Mouse (Mus musculus) lung, postnatal 0 days (tissue): ENCODE measurements around the gene S100a6. TPM values are rescaled to one million over a fixed set of nuclear protein-coding genes. Genes with fewer than 3 reads are reported as not detected.

Source experiments
- ATAC-seq: fragments of 200-750 bp; cut with Nextera tagmentation; 2 replicates; pipeline ENCODE4 v1.8.0; 2017; ENCODE audit warnings: moderate library complexity
- DNase-seq: peaks from one replicate; pipeline ENCODE4 v3.0.0-alpha.2; 2016; ENCODE audit warnings: low spot score
- H3K27ac ChIP-seq: fragments of 300-500 bp; sonication (generic); 2 replicates; pipeline ENCODE4 v1.5.1; 2014; ENCODE audit warnings: antibody characterized with exemption, mild to moderate bottlenecking, low read length, mixed read lengths
- H3K27me3 ChIP-seq: fragments of 300-500 bp; sonication (generic); replicated peaks from 2 replicates; pipeline ENCODE4 v1.6.1; 2014; ENCODE audit warnings: low read length, mixed read lengths; ENCODE audit not compliant: insufficient read depth
- H3K36me3 ChIP-seq: fragments of 300-500 bp; sonication (generic); 2 replicates; pipeline ENCODE4 v1.6.1; 2014; ENCODE audit warnings: low read length, mixed read lengths; ENCODE audit not compliant: insufficient read depth
- H3K4me1 ChIP-seq: fragments of 300-500 bp; sonication (generic); 2 replicates; pipeline ENCODE4 v1.6.1; 2014; ENCODE audit warnings: antibody characterized with exemption, low read depth, low read length, mixed read lengths; ENCODE audit not compliant: insufficient read depth
- H3K4me2 ChIP-seq: fragments of 300-500 bp; sonication (generic); replicated peaks from 2 replicates; pipeline ENCODE4 v1.6.1; 2014; ENCODE audit warnings: low read depth, mild to moderate bottlenecking, low read length, moderate library complexity, mixed read lengths
- H3K4me3 ChIP-seq: fragments of 300-500 bp; sonication (generic); 2 replicates; pipeline ENCODE4 v1.5.1; 2014; ENCODE audit warnings: low read depth, low read length
- H3K9ac ChIP-seq: fragments of 300-500 bp; sonication (generic); replicated peaks from 2 replicates; pipeline ENCODE4 v1.6.1; 2014; ENCODE audit warnings: low read depth, mild to moderate bottlenecking
- H3K9me3 ChIP-seq: fragments of 300-500 bp; sonication (generic); 2 replicates; pipeline ENCODE4 v1.6.1; 2016; ENCODE audit warnings: low read length, mixed read lengths
- CTCF ChIP-seq: IDR thresholded peaks from 2 replicates; pipeline ENCODE4 v1.5.1; 2016; ENCODE audit warnings: antibody characterized with exemption, mild to moderate bottlenecking
- EP300 ChIP-seq: IDR thresholded peaks from 2 replicates; pipeline ENCODE4 v1.6.1; 2016; ENCODE audit warnings: antibody characterized with exemption, mild to moderate bottlenecking, control low read depth
- whole genome bisulfite sequencing: fragments of 180-500 bp; shearing (Covaris S2); extraction: QIAGEN DNeasy Blood & Tissue Kit; methylation state at CpG from one replicate; pipeline ENCODE4 v1.1.7; 2014; 5-methylcytosine and 5-hydroxymethylcytosine counted together
- polyA plus RNA-seq: library from polyadenylated mRNA; unstranded; fragments of >200 nt; fragmentation: Nextera tagmentation; extraction: Ambion mirVana; gene quantifications from 2 replicates; pipeline ENCODE4 v1.2.1, GENCODE M21; 2015

S100a6 gene
- 1,618 and 1,721 TPM in 2 replicates for polyA plus RNA-seq

GRCm38 (mm10) chr3:90612728-90613291, at the start of gene S100a6:
TSS of gene S100a6 (plus strand) at chr3:90612882.
- Histone ChIP-seq H3K9ac (peak within 1 kb of the TSS; percentile 54), H3K4me2 (peak within 1 kb of the TSS; percentile 65), H3K4me1 (peaks cover 17% of the 10 kb centered on the region), H3K36me3 (no peaks in the 10 kb centered on the region), H3K27ac (peak within 1 kb of the TSS; percentile 54), H3K4me3 (peak within 1 kb of the TSS; percentile 39), H3K27me3 (no peaks in the 10 kb centered on the region), H3K9me3 (no peaks in the 10 kb centered on the region)
- ATAC-seq = peak; percentile 80
- peak; percentile 84 for DNase-seq
- TF ChIP-seq EP300 = peak; percentile 53
- TF ChIP-seq CTCF = peak; percentile 83
- whole genome bisulfite sequencing = under 1% methylated on average over 21 of the region's 23 CpGs

GRCm38 (mm10) chr3:90574691-90575090, 38.0 kb upstream of the S100a6 start:
- no peak for TF ChIP-seq CTCF
- no peak for TF ChIP-seq EP300
- Histone ChIP-seq H3K4me2 (no peak overlapping the region), H3K9me3 (no peaks in the 10 kb centered on the region), H3K9ac (no peak overlapping the region), H3K27me3 (no peaks in the 10 kb centered on the region), H3K36me3 (no peaks in the 10 kb centered on the region), H3K4me1 (no peaks in the 10 kb centered on the region), H3K4me3 (no peak overlapping the region), H3K27ac (no peak overlapping the region)
- DNase-seq = no peak
- WGBS = 74% methylated on average over 5 of the region's 5 CpGs
- ATAC-seq = no peak

GRCm38 (mm10) chr3:90575320-90575719, 37.4 kb upstream of the S100a6 start:
- Histone ChIP-seq H3K4me1 (no peaks in the 10 kb centered on the region), H3K4me2 (no peak overlapping the region), H3K27ac (no peak overlapping the region), H3K27me3 (no peaks in the 10 kb centered on the region), H3K36me3 (no peaks in the 10 kb centered on the region), H3K9me3 (no peaks in the 10 kb centered on the region), H3K4me3 (no peak overlapping the region), H3K9ac (no peak overlapping the region)
- no peak for ATAC-seq
- no peak for DNase-seq
- TF ChIP-seq EP300 (no peak), CTCF (no peak)
- WGBS = 66% methylated on average over 3 of the region's 3 CpGs

GRCm38 (mm10) chr3:90576351-90577001, 36.2 kb upstream of the S100a6 start:
- Histone ChIP-seq H3K27me3 (no peaks in the 10 kb centered on the region), H3K9ac (no peak overlapping the region), H3K27ac (no peak overlapping the region), H3K4me3 (no peak overlapping the region), H3K36me3 (no peaks in the 10 kb centered on the region), H3K9me3 (no peaks in the 10 kb centered on the region), H3K4me1 (no peaks in the 10 kb centered on the region), H3K4me2 (no peak overlapping the region)
- ATAC-seq = no peak
- DNase-seq = peak; percentile 48
- 57% methylated on average over 10 of the region's 10 CpGs for WGBS
- TF ChIP-seq EP300 = no peak

- no peaks in the 10 kb centered on the region for H3K9me3 ChIP-seq
- H3K4me2 ChIP-seq = no peak overlapping the region
- 38% methylated on average over 7 of the region's 7 CpGs for WGBS
- H3K9ac ChIP-seq = no peak overlapping the region
- no peak overlapping the region for H3K4me3 ChIP-seq
- no peak overlapping the region for H3K27ac ChIP-seq
- DNase-seq (peak; percentile 8), ATAC-seq (no peak)
- no peaks in the 10 kb centered on the region for H3K4me1 ChIP-seq
- H3K27me3 ChIP-seq = no peaks in the 10 kb centered on the region
- no peak for TF ChIP-seq EP300
- TF ChIP-seq CTCF = no peak
- no peaks in the 10 kb centered on the region for H3K36me3 ChIP-seq
These were observed 33.2 kb upstream of the S100a6 start for GRCm38 (mm10) chr3:90579433-90579832.

GRCm38 (mm10) chr3:90581141-90581540, 31.5 kb upstream of the S100a6 start:
- Histone ChIP-seq H3K27me3 (no peaks in the 10 kb centered on the region), H3K27ac (no peak overlapping the region), H3K4me3 (no peak overlapping the region), H3K4me2 (no peak overlapping the region), H3K36me3 (no peaks in the 10 kb centered on the region), H3K4me1 (no peaks in the 10 kb centered on the region), H3K9ac (no peak overlapping the region), H3K9me3 (no peaks in the 10 kb centered on the region)
- DNase-seq = no peak
- 93% methylated on average over 5 of the region's 5 CpGs for WGBS
- ATAC-seq = no peak
- TF ChIP-seq CTCF (no peak), EP300 (no peak)
